Mouse (Mus musculus): ENCODE measurements around the gene Fgfr2. TPM values are rescaled to one million over a fixed set of nuclear protein-coding genes. Genes with fewer than 3 reads are reported as not detected.

Fgfr2 gene
- polyA plus RNA-seq, 1 experiment = 14.8 TPM

DNA sequence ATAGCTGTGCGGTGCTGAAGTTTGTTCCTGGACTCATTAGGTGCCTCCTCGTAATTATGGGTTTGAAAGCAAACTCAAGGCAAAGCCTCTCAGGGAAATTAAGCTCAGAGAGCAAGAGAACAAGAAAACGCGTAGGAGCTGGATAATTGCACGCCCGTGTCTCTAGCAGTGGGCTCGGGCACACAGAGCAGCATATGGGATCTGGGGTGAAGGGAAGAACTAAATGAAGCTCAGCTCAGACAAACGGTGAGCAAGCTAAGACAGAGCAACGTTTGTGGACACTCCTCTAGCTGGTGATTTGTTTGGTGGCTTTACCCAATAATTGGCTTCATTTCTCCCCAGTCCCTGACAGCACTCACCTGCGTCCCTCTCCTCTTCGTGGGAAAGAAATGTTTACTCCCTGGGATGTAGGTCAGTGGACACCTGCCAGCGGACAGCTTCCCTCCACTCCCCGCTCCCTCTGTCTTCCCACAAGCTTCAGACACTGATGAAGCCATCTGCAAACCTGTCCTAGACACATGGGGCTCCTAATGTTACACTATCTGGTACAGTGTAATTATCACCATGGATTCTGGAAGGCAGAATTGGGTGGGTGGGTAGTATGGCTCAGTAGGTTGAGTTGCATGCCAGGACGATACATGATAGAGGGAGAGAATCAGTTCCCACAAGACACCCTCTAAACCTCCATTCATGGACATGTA, 1117.0 kb downstream of the Fgfr2 start:
- Histone ChIP-seq H3K4me1 (ENCODE audit: control insufficient read depth, insufficient read depth, low read length) (no peaks in the 10 kb centered on the region), H3K36me3 (ENCODE audit: control insufficient read depth, insufficient read depth, low read length) (no peaks in the 10 kb centered on the region), H3K27ac (ENCODE audit: insufficient read depth, low read depth, low read length) (no peak overlapping the region), H3K4me3 (ENCODE audit: insufficient read depth, low read depth, low read length) (no peak overlapping the region), H3K27me3 (replicated peaks; ENCODE audit: control insufficient read depth, insufficient read depth, low read length) (no peaks in the 10 kb centered on the region)
- WGBS = 58% methylated on average over 14 of the region's 14 CpGs
- no peak for TF ChIP-seq CTCF (conservative IDR thresholded peaks at IDR 0.05; ENCODE audit: insufficient read depth, insufficient read length, low read depth, low read length)
- TF ChIP-seq POLR2A (IDR thresholded peaks at IDR 0.05; ENCODE audit: low read depth, low read length) = no peak
- no peak for DNase-seq

- no peak overlapping the region for H3K4me3 ChIP-seq (ENCODE audit: insufficient read depth, low read depth, low read length)
- no peak overlapping the region for H3K27ac ChIP-seq (ENCODE audit: insufficient read depth, low read depth, low read length)
- DNase-seq = no peak
- no peaks in the 10 kb centered on the region for H3K36me3 ChIP-seq (ENCODE audit: control insufficient read depth, insufficient read depth, low read length)
- H3K4me1 ChIP-seq (ENCODE audit: control insufficient read depth, insufficient read depth, low read length) = no peaks in the 10 kb centered on the region
- no peaks in the 10 kb centered on the region for H3K27me3 ChIP-seq (replicated peaks; ENCODE audit: control insufficient read depth, insufficient read depth, low read length)
- TF ChIP-seq POLR2A (IDR thresholded peaks at IDR 0.05; ENCODE audit: low read depth, low read length) (no peak), CTCF (conservative IDR thresholded peaks at IDR 0.05; ENCODE audit: insufficient read depth, insufficient read length, low read depth, low read length) (no peak)
- WGBS = 71% methylated on average over 3 of the region's 3 CpGs
Observed at GRCm38 (mm10) chr7:131992873-131993272, 1130.3 kb downstream of the Fgfr2 start.

GRCm38 (mm10) chr7:131992226-131992625, 1130.9 kb downstream of the Fgfr2 start:
- no peak overlapping the region for H3K27ac ChIP-seq (ENCODE audit: insufficient read depth, low read depth, low read length)
- H3K4me1 ChIP-seq (ENCODE audit: control insufficient read depth, insufficient read depth, low read length) = no peaks in the 10 kb centered on the region
- no peaks in the 10 kb centered on the region for H3K27me3 ChIP-seq (replicated peaks; ENCODE audit: control insufficient read depth, insufficient read depth, low read length)
- no peaks in the 10 kb centered on the region for H3K36me3 ChIP-seq (ENCODE audit: control insufficient read depth, insufficient read depth, low read length)
- 62% methylated on average over 1 of the region's 1 CpGs for WGBS
- no peak overlapping the region for H3K4me3 ChIP-seq (ENCODE audit: insufficient read depth, low read depth, low read length)
- DNase-seq = no peak
- TF ChIP-seq POLR2A (IDR thresholded peaks at IDR 0.05; ENCODE audit: low read depth, low read length) (no peak), CTCF (conservative IDR thresholded peaks at IDR 0.05; ENCODE audit: insufficient read depth, insufficient read length, low read depth, low read length) (no peak)

DNA sequence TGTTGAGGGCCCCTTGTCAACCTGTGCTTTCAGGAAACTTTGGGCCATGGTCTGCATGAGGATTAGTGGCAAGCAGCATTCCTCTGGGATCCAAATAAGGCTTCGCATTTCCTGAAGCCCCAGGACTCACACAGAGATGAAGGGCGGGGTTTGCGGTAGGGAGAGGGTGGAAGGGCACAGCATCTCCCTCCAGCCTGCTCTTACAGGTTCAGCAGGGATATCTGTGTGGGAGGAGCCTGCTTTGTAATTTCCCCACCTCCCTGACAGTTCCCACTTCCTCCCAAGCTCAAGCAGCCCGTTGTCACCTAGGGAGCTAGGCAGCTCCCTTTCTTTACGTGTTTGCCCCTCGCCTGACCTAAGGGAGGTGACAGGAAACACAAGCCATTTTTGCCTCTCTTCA, 1134.1 kb downstream of the Fgfr2 start:
- no peak overlapping the region for H3K27ac ChIP-seq (ENCODE audit: insufficient read depth, low read depth, low read length)
- H3K27me3 ChIP-seq (replicated peaks; ENCODE audit: control insufficient read depth, insufficient read depth, low read length) = no peaks in the 10 kb centered on the region
- WGBS = 20% methylated on average over 6 of the region's 6 CpGs
- no peaks in the 10 kb centered on the region for H3K36me3 ChIP-seq (ENCODE audit: control insufficient read depth, insufficient read depth, low read length)
- TF ChIP-seq CTCF (conservative IDR thresholded peaks at IDR 0.05; ENCODE audit: insufficient read depth, insufficient read length, low read depth, low read length) (no peak), POLR2A (IDR thresholded peaks at IDR 0.05; ENCODE audit: low read depth, low read length) (no peak)
- DNase-seq = no peak
- H3K4me3 ChIP-seq (ENCODE audit: insufficient read depth, low read depth, low read length) = no peak overlapping the region
- H3K4me1 ChIP-seq (ENCODE audit: control insufficient read depth, insufficient read depth, low read length) = no peaks in the 10 kb centered on the region

GRCm38 (mm10) chr7:131978609-131979008, 1144.5 kb downstream of the Fgfr2 start:
- no peak for DNase-seq
- Histone ChIP-seq H3K36me3 (ENCODE audit: control insufficient read depth, insufficient read depth, low read length) (no peaks in the 10 kb centered on the region), H3K4me1 (ENCODE audit: control insufficient read depth, insufficient read depth, low read length) (no peaks in the 10 kb centered on the region), H3K27me3 (replicated peaks; ENCODE audit: control insufficient read depth, insufficient read depth, low read length) (no peaks in the 10 kb centered on the region), H3K4me3 (ENCODE audit: insufficient read depth, low read depth, low read length) (no peak overlapping the region), H3K27ac (ENCODE audit: insufficient read depth, low read depth, low read length) (no peak overlapping the region)
- 36% methylated on average over 11 of the region's 11 CpGs for WGBS
- TF ChIP-seq POLR2A (IDR thresholded peaks at IDR 0.05; ENCODE audit: low read depth, low read length) (no peak), CTCF (conservative IDR thresholded peaks at IDR 0.05; ENCODE audit: insufficient read depth, insufficient read length, low read depth, low read length) (no peak)

- Histone ChIP-seq H3K27me3 (replicated peaks; ENCODE audit: control insufficient read depth, insufficient read depth, low read length) (no peaks in the 10 kb centered on the region), H3K4me3 (ENCODE audit: insufficient read depth, low read depth, low read length) (no peak overlapping the region), H3K27ac (ENCODE audit: insufficient read depth, low read depth, low read length) (no peak overlapping the region), H3K36me3 (ENCODE audit: control insufficient read depth, insufficient read depth, low read length) (no peaks in the 10 kb centered on the region), H3K4me1 (ENCODE audit: control insufficient read depth, insufficient read depth, low read length) (no peaks in the 10 kb centered on the region)
- no peak for DNase-seq
- 73% methylated on average over 6 of the region's 6 CpGs for WGBS
- TF ChIP-seq CTCF (conservative IDR thresholded peaks at IDR 0.05; ENCODE audit: insufficient read depth, insufficient read length, low read depth, low read length) (no peak), POLR2A (IDR thresholded peaks at IDR 0.05; ENCODE audit: low read depth, low read length) (no peak)
Observed at GRCm38 (mm10) chr7:131975867-131976266, 1147.3 kb downstream of the Fgfr2 start.

DNA sequence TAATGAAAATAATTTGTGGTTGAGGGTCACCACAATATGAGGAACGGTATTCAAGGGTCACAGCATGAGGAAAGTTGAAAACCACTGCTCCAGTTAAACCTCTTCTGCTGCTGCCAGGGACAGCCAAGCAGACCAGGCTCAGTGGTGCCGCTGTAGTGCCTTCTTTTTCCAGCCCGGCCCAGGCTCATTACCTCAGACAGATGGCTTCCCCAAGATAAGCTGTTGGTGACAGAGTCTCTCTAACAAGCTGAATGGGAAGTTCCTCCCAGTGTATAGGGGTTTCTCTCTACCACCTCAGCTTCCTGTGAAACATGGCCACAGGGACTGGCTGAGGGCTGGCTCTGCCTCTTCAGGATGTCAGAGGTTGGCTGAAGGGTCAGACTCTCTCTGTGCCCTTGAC, 1152.9 kb downstream of the Fgfr2 start:
- 45% methylated on average over 3 of the region's 3 CpGs for WGBS
- H3K27ac ChIP-seq (ENCODE audit: insufficient read depth, low read depth, low read length) = no peak overlapping the region
- no peak overlapping the region for H3K4me3 ChIP-seq (ENCODE audit: insufficient read depth, low read depth, low read length)
- H3K27me3 ChIP-seq (replicated peaks; ENCODE audit: control insufficient read depth, insufficient read depth, low read length) = no peaks in the 10 kb centered on the region
- H3K4me1 ChIP-seq (ENCODE audit: control insufficient read depth, insufficient read depth, low read length) = no peaks in the 10 kb centered on the region
- DNase-seq = no peak
- H3K36me3 ChIP-seq (ENCODE audit: control insufficient read depth, insufficient read depth, low read length) = no peaks in the 10 kb centered on the region
- TF ChIP-seq POLR2A (IDR thresholded peaks at IDR 0.05; ENCODE audit: low read depth, low read length) (no peak), CTCF (conservative IDR thresholded peaks at IDR 0.05; ENCODE audit: insufficient read depth, insufficient read length, low read depth, low read length) (no peak)

Measured in kidney, adult 2 months (tissue).